Mouse (Mus musculus) 3134 (cell line): ENCODE results near the gene Clcf1.
A peak's percentile ranks its signal among the peaks of the same experiment; 100 is the strongest.

ENCODE experiments used
- DNase-seq: peaks from one replicate; pipeline ENCODE4 v3.0.0-alpha.2; 2011; ENCODE audit warnings: low spot score; ENCODE audit not compliant: insufficient read length; ENCODE audit errors: extremely low read depth

Clcf1 gene

GRCm38 (mm10) chr19:4216041-4216685, 2.1 kb downstream of the Clcf1 start:
- DNase-seq: peak; percentile 60

GRCm38 (mm10) chr19:4217140-4217539, 3.1 kb downstream of the Clcf1 start:
- DNase-seq: no peak

DNA sequence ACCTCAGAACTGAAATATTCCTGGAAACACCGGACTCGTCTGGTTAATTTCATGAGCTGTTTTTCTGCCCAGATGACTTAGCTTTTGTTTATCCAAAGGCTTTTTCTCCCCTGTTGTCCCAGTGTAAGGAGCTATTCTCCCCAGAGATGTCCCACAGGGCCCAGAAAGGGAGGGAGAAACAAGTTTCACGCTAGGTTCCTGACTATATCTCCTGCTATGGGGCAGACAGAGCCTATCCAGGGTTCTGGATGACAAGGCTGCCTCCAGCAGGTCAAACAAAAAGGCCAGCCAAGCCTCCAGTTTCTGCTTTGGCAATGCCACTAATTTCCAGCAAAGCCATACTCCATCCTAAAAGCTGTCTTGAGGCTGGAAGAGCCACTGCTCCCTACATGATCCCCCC, 3.8 kb downstream of the Clcf1 start:
- DNase-seq: no peak

- DNase-seq: no peak
Measured at GRCm38 (mm10) chr19:4218293-4218692, 4.3 kb downstream of the Clcf1 start.

- DNase-seq: no peak
Measured at GRCm38 (mm10) chr19:4218784-4219183, 4.7 kb downstream of the Clcf1 start.

DNA sequence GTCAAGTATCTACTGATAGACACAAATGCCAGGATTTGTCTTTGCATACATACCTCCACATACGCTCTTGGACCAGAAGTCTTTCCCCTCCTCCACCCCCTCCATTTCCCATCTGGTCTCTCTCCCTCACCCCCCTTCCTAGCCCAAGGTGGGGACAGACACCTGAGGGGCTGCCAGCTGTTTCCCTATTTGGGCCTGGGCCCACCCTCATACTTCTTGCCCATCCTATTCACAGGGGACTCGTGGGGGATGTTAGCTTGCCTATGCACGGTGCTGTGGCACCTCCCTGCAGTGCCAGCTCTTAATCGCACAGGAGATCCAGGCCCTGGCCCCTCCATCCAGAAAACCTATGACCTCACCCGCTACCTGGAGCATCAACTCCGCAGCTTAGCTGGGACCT, 5.9 kb downstream of the Clcf1 start:
- no peak for DNase-seq

DNA sequence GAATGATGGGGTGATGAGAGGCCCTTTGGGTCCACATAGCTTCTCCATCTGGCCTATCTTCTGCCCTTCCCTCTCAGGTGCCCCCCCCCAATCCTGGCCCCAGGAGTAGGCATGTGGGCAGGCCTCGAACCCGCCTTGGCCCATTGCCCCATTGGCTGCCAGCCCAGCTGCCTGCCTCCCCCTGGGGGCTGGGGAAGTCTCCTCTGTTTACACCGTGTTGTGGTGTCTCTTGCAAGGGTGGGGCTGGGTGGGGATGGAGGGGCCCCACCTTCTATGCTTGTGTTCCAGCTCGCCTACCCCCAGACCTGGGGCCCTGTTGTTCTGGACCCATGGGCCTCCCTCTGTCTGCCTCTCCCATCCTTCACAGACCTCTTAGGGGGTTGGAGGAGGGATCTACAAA, 6.4 kb downstream of the Clcf1 start:
- DNase-seq: peak; percentile 30

- no peak for DNase-seq
Measured at GRCm38 (mm10) chr19:4220957-4221743, 7.1 kb downstream of the Clcf1 start.

GRCm38 (mm10) chr19:4222165-4222564, 8.1 kb downstream of the Clcf1 start:
- DNase-seq: no peak

DNA sequence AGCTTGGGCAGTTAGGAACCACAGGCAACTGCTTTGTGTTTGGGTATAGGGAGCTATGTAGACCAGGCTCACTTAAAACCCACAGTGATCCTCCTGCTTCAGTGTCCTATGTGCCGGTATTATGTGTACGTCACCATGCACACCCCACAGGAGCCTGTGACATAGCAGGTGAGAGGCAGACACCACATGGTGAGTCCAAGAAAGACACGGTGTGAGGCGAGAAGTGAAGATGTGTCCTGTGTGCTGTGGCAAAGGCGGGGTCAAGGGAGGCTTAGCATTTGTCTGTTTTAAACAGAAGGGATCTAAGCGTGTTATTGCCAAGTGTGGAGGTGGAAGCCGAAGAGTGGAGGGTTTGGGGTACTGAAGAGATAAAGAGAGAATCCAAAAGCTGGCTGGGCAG, 12.7 kb downstream of the Clcf1 start:
- DNase-seq: no peak

GRCm38 (mm10) chr19:4227446-4227845, 13.4 kb downstream of the Clcf1 start:
- no peak for DNase-seq

DNA sequence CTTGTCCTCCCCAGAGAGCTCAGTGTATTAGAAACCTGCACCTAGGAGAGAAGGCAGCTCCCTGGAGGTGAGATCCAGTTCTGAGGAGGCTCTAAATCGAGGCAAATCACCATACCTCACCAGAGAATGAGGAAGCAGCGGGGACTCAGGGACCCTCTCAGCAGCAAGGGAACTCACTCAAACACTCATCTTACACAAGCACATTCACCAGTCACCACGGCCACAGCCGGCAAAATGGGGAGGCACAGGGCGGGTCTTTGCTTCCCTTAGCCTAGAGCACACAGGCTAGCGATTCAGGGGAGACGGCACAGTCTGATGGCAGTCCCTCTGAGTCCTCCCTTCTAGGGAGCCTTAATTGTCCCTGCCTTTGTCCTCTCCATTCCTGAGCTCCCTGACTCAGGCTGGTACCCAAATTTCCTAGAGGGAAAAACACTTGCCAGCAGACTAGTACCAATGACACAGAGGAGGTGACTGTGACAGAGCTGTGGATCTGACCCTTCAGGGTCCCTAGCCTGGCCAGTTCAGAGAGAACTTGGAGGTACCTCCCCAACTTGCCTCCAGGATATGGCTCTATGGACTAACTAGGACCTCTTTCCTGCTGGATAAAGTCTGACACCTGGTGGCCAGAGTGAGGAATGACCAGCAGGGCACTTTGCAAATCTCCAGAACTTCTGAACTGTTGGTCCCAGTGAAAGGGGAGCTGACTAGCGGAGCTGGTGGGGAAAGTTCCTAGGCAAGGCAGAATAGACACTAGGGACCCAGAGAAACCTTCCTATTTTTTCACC, 14.0 kb downstream of the Clcf1 start:
- DNase-seq: peak; percentile 51

GRCm38 (mm10) chr19:4228891-4229290, 14.9 kb downstream of the Clcf1 start:
- DNase-seq: no peak

DNA sequence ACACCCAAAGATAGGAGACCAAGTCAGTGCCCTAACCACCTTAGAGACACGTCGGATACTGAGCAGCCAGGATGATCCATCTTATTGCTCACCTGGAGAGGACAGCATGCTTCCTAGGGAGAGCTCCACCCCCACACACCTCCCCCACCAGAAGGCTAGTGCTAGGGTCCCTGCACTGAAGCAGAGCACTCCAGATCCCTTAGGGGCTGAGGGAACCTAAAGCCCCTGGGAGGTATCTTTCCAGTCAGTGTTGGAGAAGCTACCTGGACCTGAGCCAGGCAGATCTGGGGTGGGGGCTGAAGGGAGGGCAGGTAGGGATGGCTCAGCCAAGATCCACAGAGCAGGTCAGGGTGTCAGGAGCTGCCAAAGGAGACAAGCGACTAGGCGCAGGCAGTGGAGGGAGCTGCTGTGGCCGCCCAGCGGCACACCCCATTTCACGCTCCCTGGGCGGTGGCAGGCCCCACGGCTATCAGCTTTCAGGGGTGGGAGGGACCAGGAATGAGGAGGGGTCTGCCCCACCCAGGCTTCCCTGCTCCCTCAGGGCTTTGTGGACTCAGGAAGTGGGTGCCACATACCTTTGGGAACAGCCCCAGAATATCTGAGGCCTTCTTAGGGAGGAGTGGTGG, 15.5 kb downstream of the Clcf1 start:
- DNase-seq: peak; percentile 66

DNA sequence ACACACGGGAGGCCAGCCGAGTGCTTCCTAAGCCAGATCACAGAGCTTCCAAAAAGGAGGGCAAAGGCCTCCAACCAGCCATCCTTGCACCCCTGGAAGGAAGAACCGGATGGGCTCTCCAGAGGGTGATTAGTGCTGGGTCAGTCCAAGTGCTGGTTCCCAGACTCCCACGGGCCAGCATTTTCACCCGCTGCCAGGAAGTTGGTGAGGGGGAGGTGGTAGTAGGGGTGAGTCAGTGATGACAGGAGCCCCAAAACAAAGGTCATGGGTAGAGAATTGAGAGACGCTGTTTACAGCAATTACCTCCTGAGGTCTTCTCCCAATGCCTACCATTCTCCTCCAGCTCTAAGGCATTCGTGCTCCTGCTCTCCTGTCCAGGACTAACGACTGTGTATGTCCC, 16.4 kb downstream of the Clcf1 start:
- DNase-seq: peak; percentile 59

- peak; percentile 89 for DNase-seq
Measured at GRCm38 (mm10) chr19:4231253-4232185, 17.5 kb downstream of the Clcf1 start, which contains the start of gene Pold4. Pold4 (plus strand) TSS chr19:4231899.

GRCm38 (mm10) chr19:4232186-4232572, 18.1 kb downstream of the Clcf1 start:
- no peak for DNase-seq

DNA sequence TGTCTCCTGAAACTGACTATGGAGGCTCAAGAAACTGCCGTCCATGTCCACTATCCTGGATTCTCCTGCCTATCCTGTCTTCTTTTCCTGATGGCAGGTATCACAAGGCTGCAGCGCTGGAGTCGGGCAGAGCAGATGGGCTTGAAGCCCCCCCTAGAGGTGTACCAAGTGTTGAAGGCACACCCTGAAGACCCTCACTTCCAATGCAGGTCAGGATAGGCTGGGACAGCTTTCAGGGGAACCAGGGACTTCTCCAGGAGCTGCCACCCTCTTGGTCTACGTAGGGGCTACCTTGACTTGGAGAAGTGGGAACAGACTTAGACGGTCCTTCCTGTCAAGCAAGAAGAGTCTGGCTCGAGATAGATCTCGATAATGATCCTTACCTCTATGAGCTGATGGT, 18.6 kb downstream of the Clcf1 start:
- no peak for DNase-seq

DNA sequence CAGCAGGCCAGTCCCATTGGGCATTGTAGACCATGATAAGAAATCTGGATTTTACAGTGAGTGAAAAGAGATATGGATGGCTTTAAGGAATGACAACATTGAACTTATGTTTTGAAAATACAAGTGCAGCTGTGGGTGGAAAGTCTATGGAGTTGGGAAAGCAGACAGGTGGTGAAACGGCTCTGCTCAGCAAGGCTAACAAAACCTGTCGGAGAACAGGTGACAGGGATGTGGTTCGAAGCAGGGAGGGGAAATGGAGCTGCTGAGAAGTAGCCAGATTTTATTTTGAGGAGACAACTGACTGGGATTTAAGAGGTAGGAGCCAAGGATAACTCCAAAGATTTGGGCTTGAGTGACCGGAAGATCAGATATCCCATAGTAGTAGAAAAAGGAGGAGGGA, 20.5 kb downstream of the Clcf1 start:
- DNase-seq: no peak

- no peak for DNase-seq
Measured at GRCm38 (mm10) chr19:4240247-4240668, 26.2 kb downstream of the Clcf1 start.
